Mouse (Mus musculus) gastrocnemius, postnatal 10 days (tissue): ENCODE results near the gene Rab11fip4. TPM values are rescaled to one million over a fixed set of nuclear protein-coding genes. Genes with fewer than 3 reads are reported as not detected.

Experiments
- DNase-seq: peaks from one replicate; pipeline ENCODE4 v3.0.0; 2021; ENCODE audit warnings: mixed read lengths
- total RNA-seq, 2 experiments: library from RNA; stranded (reverse); gene quantifications; 2 replicates each; pipeline ENCODE4 v1.2.3; 2021

The Rab11fip4 gene
- total RNA-seq, 2 experiments from 2014 or later = 0.80 to 1.6 TPM

- no peak for DNase-seq
Measured at GRCm38 (mm10) chr11:79655592-79655991, 64.6 kb downstream of the Rab11fip4 start.

- no peak for DNase-seq
Measured at GRCm38 (mm10) chr11:79656491-79656890, 65.5 kb downstream of the Rab11fip4 start.

- DNase-seq = no peak
Measured at GRCm38 (mm10) chr11:79657053-79657452, 66.0 kb downstream of the Rab11fip4 start.

- DNase-seq = no peak
Measured at GRCm38 (mm10) chr11:79658205-79658825, 67.3 kb downstream of the Rab11fip4 start.

- DNase-seq = peak; percentile 45
Measured at GRCm38 (mm10) chr11:79660361-79661205, 69.6 kb downstream of the Rab11fip4 start.

GRCm38 (mm10) chr11:79661877-79662545, 71.0 kb downstream of the Rab11fip4 start:
- no peak for DNase-seq

GRCm38 (mm10) chr11:79663158-79663557, 72.1 kb downstream of the Rab11fip4 start:
- DNase-seq = no peak

- DNase-seq = no peak
Measured at GRCm38 (mm10) chr11:79663570-79663969, 72.6 kb downstream of the Rab11fip4 start.

- no peak for DNase-seq
Measured at GRCm38 (mm10) chr11:79666544-79666943, 75.5 kb downstream of the Rab11fip4 start.

GRCm38 (mm10) chr11:79669210-79669609, 78.2 kb downstream of the Rab11fip4 start:
- no peak for DNase-seq

- DNase-seq = no peak
Measured at GRCm38 (mm10) chr11:79669947-79670346, 78.9 kb downstream of the Rab11fip4 start.

GRCm38 (mm10) chr11:79670411-79670945, 79.5 kb downstream of the Rab11fip4 start:
- no peak for DNase-seq

- peak; percentile 45 for DNase-seq
Measured at GRCm38 (mm10) chr11:79671668-79672281, 80.8 kb downstream of the Rab11fip4 start.

GRCm38 (mm10) chr11:79673072-79673471, 82.1 kb downstream of the Rab11fip4 start:
- no peak for DNase-seq

- no peak for DNase-seq
Measured at GRCm38 (mm10) chr11:79673717-79674116, 82.7 kb downstream of the Rab11fip4 start.

GRCm38 (mm10) chr11:79674231-79674630, 83.2 kb downstream of the Rab11fip4 start:
- no peak for DNase-seq

GRCm38 (mm10) chr11:79674632-79675031, 83.6 kb downstream of the Rab11fip4 start:
- DNase-seq = peak; percentile 38

GRCm38 (mm10) chr11:79675285-79675684, 84.3 kb downstream of the Rab11fip4 start:
- DNase-seq = no peak

GRCm38 (mm10) chr11:79675994-79676393, 85.0 kb downstream of the Rab11fip4 start:
- no peak for DNase-seq

GRCm38 (mm10) chr11:79676483-79676967, 85.5 kb downstream of the Rab11fip4 start:
- no peak for DNase-seq

GRCm38 (mm10) chr11:79677402-79677801, 86.4 kb downstream of the Rab11fip4 start:
- no peak for DNase-seq
